Mouse (Mus musculus) bone marrow macrophage, adult 2 months (primary cell): ENCODE results near the gene Lgals3bp. TPM values are rescaled to one million over a fixed set of nuclear protein-coding genes. Genes with fewer than 3 reads are reported as not detected.

Experiments
- H3K27ac ChIP-seq: 2 replicates; pipeline ENCODE4 v1.5.1; 2012; ENCODE audit warnings: low read depth, low read length; ENCODE audit not compliant: insufficient read depth
- H3K4me1 ChIP-seq: 2 replicates; pipeline ENCODE4 v1.6.1; 2012; ENCODE audit warnings: low read length; ENCODE audit not compliant: control insufficient read depth, insufficient read depth
- H3K4me3 ChIP-seq: 2 replicates; pipeline ENCODE4 v1.5.1; 2012; ENCODE audit warnings: mild to moderate bottlenecking, low read length, moderate library complexity; ENCODE audit not compliant: insufficient read depth
- CTCF ChIP-seq: IDR thresholded peaks from 2 replicates; pipeline ENCODE4 v1.5.1; 2012; ENCODE audit warnings: low read depth, mild to moderate bottlenecking, low read length, moderate library complexity
- POLR2A ChIP-seq: IDR thresholded peaks from 2 replicates; pipeline ENCODE4 v1.6.1; 2012; ENCODE audit warnings: mild to moderate bottlenecking, low read depth, low read length, borderline replicate concordance
- polyA plus RNA-seq: library from polyadenylated mRNA; stranded (reverse); fragments of >200 nt; gene quantifications from 2 replicates; pipeline ENCODE4 v1.2.4, GENCODE M21; 2012; ENCODE audit not compliant: missing spikeins, insufficient read depth, insufficient read length

Lgals3bp gene
- polyA plus RNA-seq, 1 experiment: 891 TPM

GRCm38 (mm10) chr11:118411271-118411670 is 9.4 kb upstream of the Lgals3bp start:
- Histone ChIP-seq H3K4me1 (peaks cover 16% of the 10 kb centered on the region), H3K27ac (no peak overlapping the region), H3K4me3 (no peak overlapping the region)
- TF ChIP-seq POLR2A (no peak), CTCF (no peak)

GRCm38 (mm10) chr11:118410479-118410878 is 8.6 kb upstream of the Lgals3bp start:
- no peak for TF ChIP-seq CTCF
- no peak for TF ChIP-seq POLR2A
- H3K4me3 ChIP-seq: no peak overlapping the region
- peaks cover 8% of the 10 kb centered on the region for H3K4me1 ChIP-seq
- no peak overlapping the region for H3K27ac ChIP-seq

DNA sequence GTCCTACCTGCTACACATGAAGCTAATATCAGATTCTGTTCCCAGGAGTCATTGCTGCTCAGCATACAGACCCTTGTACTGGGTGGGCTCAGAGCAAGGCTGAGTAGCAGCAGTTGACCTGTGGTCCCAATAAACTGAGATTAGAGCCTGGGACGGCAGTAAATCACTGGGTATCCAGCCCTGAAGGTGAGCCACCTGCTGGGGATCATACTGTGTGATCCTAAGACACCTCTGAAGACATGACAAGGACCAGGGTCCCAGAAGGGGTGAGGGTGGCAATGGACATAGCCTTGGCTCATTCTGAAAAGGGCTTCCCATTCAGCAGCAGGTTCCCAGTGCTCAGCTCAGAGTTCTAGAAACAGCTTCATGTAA is 8.2 kb upstream of the Lgals3bp start:
- no peak overlapping the region for H3K4me3 ChIP-seq
- peaks cover 7% of the 10 kb centered on the region for H3K4me1 ChIP-seq
- no peak overlapping the region for H3K27ac ChIP-seq
- no peak for TF ChIP-seq POLR2A
- TF ChIP-seq CTCF: no peak

- TF ChIP-seq POLR2A (no peak), CTCF (no peak)
- Histone ChIP-seq H3K4me1 (peaks cover 10% of the 10 kb centered on the region), H3K27ac (no peak overlapping the region), H3K4me3 (no peak overlapping the region)
Observed at GRCm38 (mm10) chr11:118409106-118410072, 7.5 kb upstream of the Lgals3bp start.

- no peak for TF ChIP-seq CTCF
- TF ChIP-seq POLR2A: no peak
- no peak overlapping the region for H3K27ac ChIP-seq
- H3K4me3 ChIP-seq: no peak overlapping the region
- peaks cover 19% of the 10 kb centered on the region for H3K4me1 ChIP-seq
Observed at GRCm38 (mm10) chr11:118408051-118408740, 6.3 kb upstream of the Lgals3bp start.

DNA sequence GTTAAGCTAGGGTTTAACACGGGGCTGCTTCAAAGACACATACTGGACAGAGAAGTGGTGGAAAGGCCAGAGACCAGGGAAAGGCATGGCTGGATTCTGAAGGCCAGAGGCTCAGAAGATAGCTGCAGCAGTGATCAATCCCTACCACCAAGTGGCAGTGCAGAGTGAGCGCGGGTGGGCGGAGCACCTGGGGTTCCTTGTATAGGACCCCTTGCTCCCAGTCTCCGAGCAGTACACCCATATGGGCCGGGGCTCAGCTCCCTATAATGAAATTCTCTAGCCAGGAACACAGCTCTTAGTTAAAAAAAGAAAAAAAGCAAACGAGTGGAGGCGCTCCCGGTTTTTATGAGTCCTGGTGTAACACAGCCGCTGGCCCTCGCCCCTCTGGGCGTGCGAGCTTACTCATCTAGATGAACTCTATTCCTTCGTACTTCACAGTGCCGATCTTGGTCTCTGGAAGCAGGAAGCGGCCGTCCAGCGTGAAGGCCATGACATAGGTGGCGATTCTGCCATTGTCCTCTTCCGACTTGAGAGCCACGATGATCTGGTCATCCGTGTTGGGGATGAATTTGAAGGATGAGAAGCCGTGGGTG is 5.5 kb upstream of the Lgals3bp start:
- Histone ChIP-seq H3K27ac (no peak overlapping the region), H3K4me1 (peaks cover 25% of the 10 kb centered on the region), H3K4me3 (no peak overlapping the region)
- no peak for TF ChIP-seq POLR2A
- TF ChIP-seq CTCF: no peak

- no peak overlapping the region for H3K4me3 ChIP-seq
- no peak for TF ChIP-seq POLR2A
- TF ChIP-seq CTCF: no peak
- peaks cover 30% of the 10 kb centered on the region for H3K4me1 ChIP-seq
Observed at GRCm38 (mm10) chr11:118406521-118406920, 4.6 kb upstream of the Lgals3bp start.

GRCm38 (mm10) chr11:118405311-118405710 is 3.4 kb upstream of the Lgals3bp start:
- Histone ChIP-seq H3K4me3 (no peak overlapping the region), H3K27ac (no peak overlapping the region), H3K4me1 (peaks cover 30% of the 10 kb centered on the region)
- TF ChIP-seq POLR2A: no peak
- TF ChIP-seq CTCF: no peak

More at GRCm38 (mm10) chr11:118406521-118406920, 4.6 kb upstream of the Lgals3bp start:
- H3K27ac ChIP-seq: no peak overlapping the region

- Histone ChIP-seq H3K4me1 (peaks cover 38% of the 10 kb centered on the region), H3K27ac (no peak overlapping the region; the same call in 1 of the 2 replicates), H3K4me3 (no peak overlapping the region)
- TF ChIP-seq CTCF: no peak
- TF ChIP-seq POLR2A: no peak
Observed at GRCm38 (mm10) chr11:118403951-118404899, 2.3 kb upstream of the Lgals3bp start.
